ENCODE assay signal across 20 mouse cellular contexts in genomic region chr1:78585080-78585479, GRCm38 (mm10).
DNase-seq lines count a peak whose midpoint lies in the region; ATAC-seq and TF ChIP-seq lines count a peak whose summit lies in the region.
"Had no signal": no experiment of that assay in that cellular context is flagged by ENCODE, and none has a peak within 500 bp of the region (broad histone marks: within the 10 kb centered on the region; RNA-seq: fewer than 3 reads in every experiment).

No protein-coding gene starts in this region.

- no peaks in the 10 kb centered on the region for H3K4me1 ChIP-seq in forebrain, postnatal 0 days (ENCODE audit: insufficient read depth)
- H3K4me1 ChIP-seq in forebrain, embryonic 13.5 days, result no peaks in the 10 kb centered on the region
- H3K4me1 ChIP-seq: lung, embryonic 15.5 days; neural tube, embryonic 12.5 days had no signal

- TF ChIP-seq CTCF in forebrain, postnatal 0 days (IDR thresholded peaks at IDR 0.05; ENCODE audit: low read depth), result no peak
- no peak for TF ChIP-seq CTCF in left cerebral cortex, adult 2 months (IDR thresholded peaks at IDR 0.05)

- H3K4me3 ChIP-seq in forebrain, postnatal 0 days (ENCODE audit: low read depth, low read length), result no peak overlapping the region
- H3K4me3 ChIP-seq in forebrain, embryonic 13.5 days, result no peak overlapping the region
- H3K4me3 ChIP-seq in left cerebral cortex, adult 2 months, result no peak overlapping the region
- H3K4me3 ChIP-seq: heart, adult 2 months; lung, embryonic 15.5 days; neural tube, embryonic 12.5 days had no signal

- whole genome bisulfite sequencing in forebrain, postnatal 0 days, result 74% methylated on average over 2 of the region's 2 CpGs
- WGBS in forebrain, embryonic 13.5 days, result 93% methylated on average over 2 of the region's 2 CpGs

- H3K4me2 ChIP-seq in forebrain, postnatal 0 days (ENCODE audit: low read depth), result no peak overlapping the region
- no peak overlapping the region for H3K4me2 ChIP-seq in forebrain, embryonic 13.5 days
- H3K4me2 ChIP-seq: liver, embryonic 11.5 days; lung, embryonic 15.5 days; midbrain, embryonic 11.5 days; neural tube, embryonic 12.5 days had no signal

- no peaks in the 10 kb centered on the region for H3K27me3 ChIP-seq in forebrain, postnatal 0 days (ENCODE audit: insufficient read depth, low read length)
- H3K27me3 ChIP-seq in forebrain, embryonic 13.5 days, result no peaks in the 10 kb centered on the region
- H3K27me3 ChIP-seq: lung, embryonic 15.5 days; neural tube, embryonic 12.5 days had no signal

- DNase-seq in forebrain, postnatal 0 days, result no peak
- peak; percentile 21 for DNase-seq in left cerebral cortex, adult 11 months (ENCODE audit: low spot score)
- DNase-seq in left cerebral cortex, adult 2 months (ENCODE audit: extremely low spot score in 1 of 2, low spot score in 2 of 2), result no peak
- DNase-seq in 3134 (ENCODE audit: extremely low read depth, insufficient read length, low spot score), result peak; percentile 37
- DNase-seq in brain, adult 2 months (ENCODE audit: low read depth, low spot score), result peak; percentile 78
- no peak for DNase-seq in cerebellum, adult 9-10 months
- no peak for DNase-seq in urinary bladder, postnatal 4 days (ENCODE audit: low spot score in 2 of 2)
- DNase-seq: cerebellum, postnatal 36 days; gastrocnemius, postnatal 10 days; heart, adult 2 months; heart, postnatal 36 days; kidney, postnatal 14 days; thymus, postnatal 36 days had no signal

- no peak overlapping the region for H3K9ac ChIP-seq in forebrain, postnatal 0 days
- no peak overlapping the region for H3K9ac ChIP-seq in forebrain, embryonic 13.5 days
- H3K9ac ChIP-seq: lung, embryonic 15.5 days; neural tube, embryonic 12.5 days had no signal

- H3K27ac ChIP-seq in forebrain, postnatal 0 days (ENCODE audit: low read depth, low read length), result no peak overlapping the region
- no peak overlapping the region for H3K27ac ChIP-seq in forebrain, embryonic 13.5 days
- H3K27ac ChIP-seq in left cerebral cortex, adult 2 months, result no peak overlapping the region
- H3K27ac ChIP-seq: heart, adult 2 months; lung, embryonic 15.5 days; neural tube, embryonic 12.5 days had no signal

- H3K36me3 ChIP-seq in forebrain, postnatal 0 days (ENCODE audit: insufficient read depth), result no peaks in the 10 kb centered on the region
- H3K36me3 ChIP-seq in forebrain, embryonic 13.5 days (ENCODE audit: poor library complexity, severe bottlenecking), result no peaks in the 10 kb centered on the region
- H3K36me3 ChIP-seq: lung, embryonic 15.5 days; neural tube, embryonic 12.5 days had no signal

- H3K9me3 ChIP-seq in forebrain, postnatal 0 days (ENCODE audit: low read length), result no peaks in the 10 kb centered on the region
- H3K9me3 ChIP-seq in forebrain, embryonic 13.5 days (replicated peaks), result no peaks in the 10 kb centered on the region
- H3K9me3 ChIP-seq: lung, embryonic 15.5 days; neural tube, embryonic 12.5 days had no signal

- ATAC-seq in forebrain, postnatal 0 days, result peak; percentile 43; the same call in 1 of the 2 replicates
- ATAC-seq in forebrain, embryonic 13.5 days, result no peak
- ATAC-seq: hindbrain, embryonic 16.5 days; intestine, postnatal 0 days had no signal

- intact Hi-C loops in left cerebral cortex, adult 2 months (cut with DNase I), result no loop called here

Comparison
In these comparisons a context has a peak if more than half of its experiments do, and no peak if none do; other contexts are left out.
1. DNase-seq: peak in left cerebral cortex, adult 11 months (single experiment), 3134 (single experiment) and brain, adult 2 months (single experiment); none in forebrain, postnatal 0 days (single experiment), left cerebral cortex, adult 2 months (0 of 2), cerebellum, adult 9-10 months (single experiment) and urinary bladder, postnatal 4 days (0 of 2).